Mouse (Mus musculus) megakaryocyte, embryonic 14.5 days (primary cell): ENCODE data around the gene 4930524B15Rik.

ENCODE experiments used
- FLI1 ChIP-seq: IDR thresholded peaks from 2 replicates; pipeline ENCODE4 v1.6.1; 2012; ENCODE audit warnings: low read length, inconsistent platforms, mixed read lengths
- GATA1 ChIP-seq: IDR thresholded peaks from 3 replicates; pipeline ENCODE4 v1.6.1; 2012; ENCODE audit warnings: mixed read lengths, low read length, inconsistent platforms, borderline replicate concordance

GRCm38 (mm10) chr11:31917769-31918168 lies 47.6 kb upstream of the 4930524B15Rik start:
- no peak for TF ChIP-seq GATA1
- TF ChIP-seq FLI1, result no peak
